Mouse (Mus musculus) lung, postnatal 0 days (tissue): Measurements from ENCODE around the gene Ccdc116. TPM values are rescaled to one million over a fixed set of nuclear protein-coding genes. Genes with fewer than 3 reads are reported as not detected.

Experiments
- ATAC-seq: fragments of 200-750 bp; cut with Nextera tagmentation; 2 replicates; pipeline ENCODE4 v1.8.0; 2017; ENCODE audit warnings: moderate library complexity
- DNase-seq: peaks from one replicate; pipeline ENCODE4 v3.0.0-alpha.2; 2016; ENCODE audit warnings: low spot score
- H3K27ac ChIP-seq: fragments of 300-500 bp; sonication (generic); 2 replicates; pipeline ENCODE4 v1.5.1; 2014; ENCODE audit warnings: antibody characterized with exemption, mild to moderate bottlenecking, low read length, mixed read lengths
- H3K27me3 ChIP-seq: fragments of 300-500 bp; sonication (generic); replicated peaks from 2 replicates; pipeline ENCODE4 v1.6.1; 2014; ENCODE audit warnings: low read length, mixed read lengths; ENCODE audit not compliant: insufficient read depth
- H3K36me3 ChIP-seq: fragments of 300-500 bp; sonication (generic); 2 replicates; pipeline ENCODE4 v1.6.1; 2014; ENCODE audit warnings: low read length, mixed read lengths; ENCODE audit not compliant: insufficient read depth
- H3K4me1 ChIP-seq: fragments of 300-500 bp; sonication (generic); 2 replicates; pipeline ENCODE4 v1.6.1; 2014; ENCODE audit warnings: antibody characterized with exemption, low read depth, low read length, mixed read lengths; ENCODE audit not compliant: insufficient read depth
- H3K4me2 ChIP-seq: fragments of 300-500 bp; sonication (generic); replicated peaks from 2 replicates; pipeline ENCODE4 v1.6.1; 2014; ENCODE audit warnings: low read depth, mild to moderate bottlenecking, low read length, moderate library complexity, mixed read lengths
- H3K4me3 ChIP-seq: fragments of 300-500 bp; sonication (generic); 2 replicates; pipeline ENCODE4 v1.5.1; 2014; ENCODE audit warnings: low read depth, low read length
- H3K9ac ChIP-seq: fragments of 300-500 bp; sonication (generic); replicated peaks from 2 replicates; pipeline ENCODE4 v1.6.1; 2014; ENCODE audit warnings: low read depth, mild to moderate bottlenecking
- H3K9me3 ChIP-seq: fragments of 300-500 bp; sonication (generic); 2 replicates; pipeline ENCODE4 v1.6.1; 2016; ENCODE audit warnings: low read length, mixed read lengths
- CTCF ChIP-seq: IDR thresholded peaks from 2 replicates; pipeline ENCODE4 v1.5.1; 2016; ENCODE audit warnings: antibody characterized with exemption, mild to moderate bottlenecking
- EP300 ChIP-seq: IDR thresholded peaks from 2 replicates; pipeline ENCODE4 v1.6.1; 2016; ENCODE audit warnings: antibody characterized with exemption, mild to moderate bottlenecking, control low read depth
- WGBS: fragments of 180-500 bp; shearing (Covaris S2); extraction: QIAGEN DNeasy Blood & Tissue Kit; methylation state at CpG from one replicate; pipeline ENCODE4 v1.1.7; 2014; 5-methylcytosine and 5-hydroxymethylcytosine counted together
- polyA plus RNA-seq: library from polyadenylated mRNA; unstranded; fragments of >200 nt; fragmentation: Nextera tagmentation; extraction: Ambion mirVana; gene quantifications from 2 replicates; pipeline ENCODE4 v1.2.1, GENCODE M21; 2015

Ccdc116 gene
- polyA plus RNA-seq, 1 experiment from 2014 or later, result 0.13 TPM

DNA sequence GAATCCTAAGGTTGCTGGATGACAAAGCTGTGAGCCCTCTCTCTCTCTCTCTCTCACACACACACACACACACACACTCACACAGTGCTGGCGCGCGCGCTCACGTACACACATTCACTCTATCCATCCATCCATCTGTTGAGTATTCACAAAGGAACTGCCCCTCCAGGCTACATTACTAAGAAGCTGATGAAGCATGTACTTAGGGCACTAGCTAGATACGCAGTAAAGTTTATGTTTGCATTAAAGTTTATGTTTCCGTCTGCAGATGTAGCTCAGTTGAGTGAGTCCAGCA is 14.2 kb downstream of the Ccdc116 start:
- WGBS, result 16% methylated on average over 7 of the region's 7 CpGs
- no peak for ATAC-seq
- Histone ChIP-seq H3K9me3 (no peaks in the 10 kb centered on the region), H3K9ac (no peak overlapping the region), H3K27me3 (no peaks in the 10 kb centered on the region), H3K36me3 (no peaks in the 10 kb centered on the region), H3K4me1 (0 out of 2 replicates have a peak, but pooled peaks cover 3% of the 10 kb centered on the region), H3K27ac (no peak overlapping the region), H3K4me3 (peak overlapping the region; percentile 55; the same call in 1 of the 2 replicates), H3K4me2 (peak overlapping the region; percentile 95)
- DNase-seq, result no peak
- TF ChIP-seq EP300, result no peak
- TF ChIP-seq CTCF, result no peak

DNA sequence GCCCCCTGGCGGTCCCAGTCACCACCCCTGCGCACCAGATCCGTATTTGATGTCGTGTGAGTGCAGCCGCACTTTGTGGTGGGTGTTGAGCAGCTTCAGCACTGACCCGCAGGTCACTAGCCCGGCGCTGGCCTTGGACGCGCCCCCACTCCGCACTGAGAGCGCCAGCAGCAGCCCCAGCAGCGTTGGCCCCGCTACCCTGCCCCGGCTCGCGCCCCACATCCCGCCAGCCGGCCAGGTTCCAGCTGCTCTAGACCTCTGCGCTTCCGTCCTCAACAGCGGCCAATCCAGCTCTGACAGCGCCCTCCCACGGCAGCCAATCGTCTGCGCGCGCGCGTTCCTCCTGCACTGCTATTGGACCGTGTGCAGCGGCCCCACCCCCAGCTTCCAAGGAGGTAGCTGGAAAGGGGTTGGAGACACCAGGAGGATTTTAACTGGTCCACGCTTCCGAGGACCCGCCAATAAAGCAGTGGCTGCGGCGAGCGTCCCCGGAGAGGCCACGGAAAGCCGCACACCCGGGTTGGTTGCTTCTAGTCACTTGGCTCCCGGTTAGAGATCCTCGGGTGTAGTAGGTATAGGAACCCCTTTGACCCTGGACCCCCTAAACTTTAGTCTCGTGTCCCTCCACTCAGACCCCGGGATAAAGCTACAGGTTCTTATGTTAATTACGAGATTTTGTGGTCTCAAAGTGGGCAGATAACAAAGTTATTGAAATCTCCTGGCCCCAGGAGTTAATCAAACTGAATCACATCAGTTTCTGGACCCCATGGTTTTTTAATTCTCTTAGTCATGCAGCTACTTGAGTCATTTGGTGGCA is 14.7 kb downstream of the Ccdc116 start, which contains the start of gene Sdf2l1:
Gene Sdf2l1 (minus strand): TSS at position 295 of the 817 bp plus-strand sequence.
- peak; percentile 99 for DNase-seq
- WGBS, result under 1% methylated on average over 46 of the region's 47 CpGs

DNA sequence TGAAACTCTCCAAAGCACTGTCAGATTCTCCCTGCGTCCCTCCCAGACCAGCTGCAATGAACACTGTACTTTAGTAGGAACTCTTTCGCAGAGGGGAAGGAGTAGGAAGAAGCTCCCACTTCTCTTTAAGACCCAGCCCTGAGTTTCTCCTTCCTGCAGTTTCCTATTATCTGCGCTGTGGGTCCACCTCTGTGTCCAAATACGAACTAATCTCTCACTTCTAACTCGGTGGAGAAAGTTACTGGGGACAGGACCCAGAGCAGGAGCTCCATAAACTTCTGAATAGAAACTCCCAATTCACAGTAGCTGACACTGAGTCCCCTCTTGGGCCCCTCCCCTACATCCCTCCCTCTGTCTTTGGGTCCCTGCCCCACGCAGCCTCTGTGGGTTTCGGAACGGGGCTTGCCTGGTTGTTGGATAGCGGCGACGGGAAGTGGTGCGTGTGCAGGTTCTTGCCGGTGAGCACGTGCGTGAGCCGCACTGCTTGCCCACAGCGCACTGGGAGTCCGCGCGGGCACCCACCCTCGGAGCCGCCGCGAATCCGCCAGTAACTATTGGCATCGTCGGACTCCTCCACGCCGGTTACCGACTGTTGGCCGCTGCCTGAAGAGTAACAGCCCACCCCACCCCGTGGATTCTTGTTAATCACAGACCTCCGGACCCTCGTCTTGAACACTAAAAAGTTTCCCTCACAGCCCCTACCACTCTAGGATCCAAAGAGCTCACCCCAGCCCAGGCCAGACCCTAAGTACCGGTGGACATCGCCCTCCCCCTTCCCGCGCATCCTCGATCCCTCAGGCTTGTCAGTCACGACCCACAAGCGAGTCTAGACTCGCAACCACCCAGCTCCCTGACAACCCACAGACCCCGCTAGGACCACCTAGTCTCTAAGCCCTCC is 15.6 kb downstream of the Ccdc116 start:
- H3K27me3 ChIP-seq, result no peaks in the 10 kb centered on the region
- H3K9me3 ChIP-seq, result no peaks in the 10 kb centered on the region
- TF ChIP-seq EP300 (no peak), CTCF (no peak)
- H3K4me3 ChIP-seq, result peak overlapping the region; percentile 55
- 0 out of 2 replicates have a peak, but pooled peaks cover 3% of the 10 kb centered on the region for H3K4me1 ChIP-seq
- peak overlapping the region; percentile 95 for H3K4me2 ChIP-seq
- no peak overlapping the region for H3K27ac ChIP-seq
- H3K36me3 ChIP-seq, result no peaks in the 10 kb centered on the region
- WGBS, result 3% methylated on average over 42 of the region's 43 CpGs
- peak overlapping the region; percentile 13; the same call in 1 of the 2 replicates for H3K9ac ChIP-seq
- ATAC-seq, result no peak
- no peak for DNase-seq

More for the DNA sequence above, 14.7 kb downstream of the Ccdc116 start, which contains the start of gene Sdf2l1:
- Histone ChIP-seq H3K27ac (no peak within 1 kb of the TSS), H3K4me3 (peak within 1 kb of the TSS; percentile 55), H3K9ac (peak within 1 kb of the TSS; percentile 13; the same call in 1 of the 2 replicates), H3K27me3 (no peaks in the 10 kb centered on the region), H3K4me1 (0 out of 2 replicates have a peak, but pooled peaks cover 3% of the 10 kb centered on the region), H3K9me3 (no peaks in the 10 kb centered on the region), H3K36me3 (no peaks in the 10 kb centered on the region), H3K4me2 (peak within 1 kb of the TSS; percentile 95)
- no peak for TF ChIP-seq EP300
- TF ChIP-seq CTCF, result peak; percentile 60
- peak; percentile 99 for ATAC-seq

DNA sequence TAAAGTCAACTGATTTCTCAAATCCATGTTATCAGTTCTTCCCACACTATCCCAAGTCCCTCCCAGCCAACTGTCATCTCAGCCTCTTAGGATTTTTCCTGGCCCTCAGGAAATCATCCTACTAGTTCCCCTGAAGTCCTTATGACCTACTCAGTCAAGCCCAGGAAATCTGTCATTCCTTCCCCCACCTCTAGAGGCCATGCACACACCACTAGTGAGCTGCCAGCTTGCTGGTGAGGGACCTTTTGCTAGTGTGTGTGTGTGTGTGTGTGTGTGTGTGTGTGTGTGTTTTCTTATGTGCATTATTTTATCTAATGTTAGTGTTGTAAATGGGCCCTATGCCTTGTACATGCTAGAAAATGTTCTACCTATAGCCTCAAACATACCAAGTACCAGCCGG is 19.7 kb downstream of the Ccdc116 start:
- DNase-seq, result peak; percentile 48
- WGBS, result 91% methylated on average over 1 of the region's 1 CpGs

DNA sequence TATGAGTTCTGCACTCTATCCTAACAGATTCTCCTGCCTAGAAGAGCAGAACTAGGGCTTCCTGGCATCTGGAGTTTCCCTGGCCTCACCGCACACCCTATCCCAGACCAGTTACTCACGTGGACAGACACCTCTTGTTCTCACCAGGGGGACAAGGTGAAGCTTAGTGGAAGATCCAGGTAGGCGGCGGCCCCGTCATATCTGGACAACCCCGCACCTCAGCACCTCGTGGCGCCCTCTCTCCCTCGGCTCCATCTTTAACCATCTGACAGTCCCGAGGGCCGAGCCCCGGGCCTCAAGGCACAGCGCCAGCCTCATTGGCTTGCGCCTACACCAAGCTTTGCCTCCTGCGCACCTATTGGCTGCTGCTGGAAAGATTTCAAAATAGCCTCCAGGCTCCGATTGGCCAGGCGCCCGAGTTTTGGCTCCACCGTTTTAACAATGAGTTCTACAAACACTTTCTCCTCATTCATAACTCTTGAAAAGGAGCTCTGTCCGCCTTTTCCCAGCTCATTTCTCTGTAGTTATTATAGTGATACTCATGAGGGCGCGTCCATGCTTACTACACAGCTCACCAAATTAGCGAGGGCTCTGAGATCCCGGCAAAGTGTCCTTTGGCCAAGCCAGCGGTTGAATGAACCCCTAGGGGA is 22.0 kb downstream of the Ccdc116 start, which contains the start of gene 2610318N02Rik:
Gene 2610318N02Rik (minus strand): TSS at position 297 of the 650 bp plus-strand sequence.
- peak within 1 kb of the TSS; percentile 8 for H3K4me3 ChIP-seq
- no peaks in the 10 kb centered on the region for H3K9me3 ChIP-seq
- no peaks in the 10 kb centered on the region for H3K27me3 ChIP-seq
- DNase-seq (peak; percentile 89), ATAC-seq (peak; percentile 94)
- no peak within 1 kb of the TSS for H3K27ac ChIP-seq
- no peak within 1 kb of the TSS for H3K9ac ChIP-seq
- WGBS, result 2% methylated on average over 25 of the region's 25 CpGs
- H3K4me1 ChIP-seq, result peaks cover 10% of the 10 kb centered on the region
- peak within 1 kb of the TSS; percentile 55 for H3K4me2 ChIP-seq
- TF ChIP-seq CTCF, result 0 out of 2 replicates have a peak, but pooled peaks have one; percentile 3
- TF ChIP-seq EP300, result no peak
- H3K36me3 ChIP-seq, result no peaks in the 10 kb centered on the region

More for the DNA sequence above, 19.7 kb downstream of the Ccdc116 start:
- Histone ChIP-seq H3K27me3 (no peaks in the 10 kb centered on the region), H3K4me3 (no peak overlapping the region), H3K9me3 (no peaks in the 10 kb centered on the region), H3K36me3 (no peaks in the 10 kb centered on the region), H3K27ac (no peak overlapping the region), H3K9ac (no peak overlapping the region), H3K4me1 (peaks cover 13% of the 10 kb centered on the region), H3K4me2 (no peak overlapping the region)
- TF ChIP-seq EP300 (no peak), CTCF (peak; percentile 82)
- no peak for ATAC-seq
